Mouse (Mus musculus): ENCODE measurements around the gene Lair1. TPM values are rescaled to one million over a fixed set of nuclear protein-coding genes. Genes with fewer than 3 reads are reported as not detected.

The Lair1 gene
- polyA plus RNA-seq (2012; rRNA removed), result 2.0 and 2.6 TPM in 2 replicates

GRCm38 (mm10) chr7:4063013-4063412 is at the start of gene Lair1:
Lair1 (minus strand) TSS chr7:4063204.

Other genes with a start within 250 kb of the Lair1 start
- gene Gm15448, start 237.5 kb downstream of the Lair1 start, polyA plus RNA-seq (2012; rRNA removed), result not detected in 2 replicates
- gene Pira2, start 218.2 kb downstream of the Lair1 start, polyA plus RNA-seq (2012; rRNA removed), result not detected in 2 replicates
- 0.05 TPM in 1 of 2 replicates, not detected in the other for gene Gm14548, start 165.1 kb downstream of the Lair1 start, polyA plus RNA-seq (2012; rRNA removed)
- 0.11 TPM in 1 of 2 replicates, not detected in the other for gene Lilra6, start 147.7 kb downstream of the Lair1 start, polyA plus RNA-seq (2012; rRNA removed)
- gene Ttyh1, start 56.2 kb upstream of the Lair1 start, polyA plus RNA-seq (2012; rRNA removed), result 218 and 229 TPM in 2 replicates
- gene Leng8, start 73.8 kb upstream of the Lair1 start, polyA plus RNA-seq (2012; rRNA removed), result 307 and 327 TPM in 2 replicates
- 5.2 and 5.5 TPM in 2 replicates for gene Leng9, start 87.2 kb upstream of the Lair1 start, polyA plus RNA-seq (2012; rRNA removed)
- gene Cdc42ep5, start 101.7 kb upstream of the Lair1 start, polyA plus RNA-seq (2012; rRNA removed), result 6.0 and 6.8 TPM in 2 replicates
- 0.03 and 0.09 TPM in 2 replicates for gene Lilra5, start 174.6 kb upstream of the Lair1 start, polyA plus RNA-seq (2012; rRNA removed)

Data from central nervous system, embryonic 18 days (tissue).